Mouse (Mus musculus) urinary bladder, postnatal 4 days (tissue): ENCODE results near the gene Cdr1.

ENCODE experiments used
- DNase-seq, 2 experiments: peaks; one replicate each; pipeline ENCODE4 v3.0.0; 2021 to 2022; ENCODE audit warnings: low spot score in 2 of 2

Gene Cdr1

GRCm38 (mm10) chrX:61185458-61185857, at the start of gene Cdr1:
TSS of gene Cdr1 (minus strand) at chrX:61185558.
- no peak for DNase-seq

- DNase-seq, result no peak
Observed at GRCm38 (mm10) chrX:61185869-61186268, 511 bp upstream of the Cdr1 start.

GRCm38 (mm10) chrX:61166519-61166918, 18.8 kb downstream of the Cdr1 start:
- DNase-seq, result no peak

GRCm38 (mm10) chrX:61161249-61161648, 24.1 kb downstream of the Cdr1 start:
- no peak for DNase-seq

- no peak for DNase-seq
Observed at GRCm38 (mm10) chrX:61154657-61155256, 30.6 kb downstream of the Cdr1 start.

- DNase-seq, result no peak
Observed at GRCm38 (mm10) chrX:61154246-61154645, 31.1 kb downstream of the Cdr1 start.

GRCm38 (mm10) chrX:61146569-61146968, 38.8 kb downstream of the Cdr1 start:
- no peak for DNase-seq

GRCm38 (mm10) chrX:61145416-61145815, 39.9 kb downstream of the Cdr1 start:
- no peak for DNase-seq

GRCm38 (mm10) chrX:61134592-61134991, 50.8 kb downstream of the Cdr1 start:
- DNase-seq, result no peak
